Mouse (Mus musculus): Measurements from ENCODE around the gene Acsf3.
A peak's percentile ranks its signal among the peaks of the same experiment; 100 is the strongest.

Gene Acsf3

DNA sequence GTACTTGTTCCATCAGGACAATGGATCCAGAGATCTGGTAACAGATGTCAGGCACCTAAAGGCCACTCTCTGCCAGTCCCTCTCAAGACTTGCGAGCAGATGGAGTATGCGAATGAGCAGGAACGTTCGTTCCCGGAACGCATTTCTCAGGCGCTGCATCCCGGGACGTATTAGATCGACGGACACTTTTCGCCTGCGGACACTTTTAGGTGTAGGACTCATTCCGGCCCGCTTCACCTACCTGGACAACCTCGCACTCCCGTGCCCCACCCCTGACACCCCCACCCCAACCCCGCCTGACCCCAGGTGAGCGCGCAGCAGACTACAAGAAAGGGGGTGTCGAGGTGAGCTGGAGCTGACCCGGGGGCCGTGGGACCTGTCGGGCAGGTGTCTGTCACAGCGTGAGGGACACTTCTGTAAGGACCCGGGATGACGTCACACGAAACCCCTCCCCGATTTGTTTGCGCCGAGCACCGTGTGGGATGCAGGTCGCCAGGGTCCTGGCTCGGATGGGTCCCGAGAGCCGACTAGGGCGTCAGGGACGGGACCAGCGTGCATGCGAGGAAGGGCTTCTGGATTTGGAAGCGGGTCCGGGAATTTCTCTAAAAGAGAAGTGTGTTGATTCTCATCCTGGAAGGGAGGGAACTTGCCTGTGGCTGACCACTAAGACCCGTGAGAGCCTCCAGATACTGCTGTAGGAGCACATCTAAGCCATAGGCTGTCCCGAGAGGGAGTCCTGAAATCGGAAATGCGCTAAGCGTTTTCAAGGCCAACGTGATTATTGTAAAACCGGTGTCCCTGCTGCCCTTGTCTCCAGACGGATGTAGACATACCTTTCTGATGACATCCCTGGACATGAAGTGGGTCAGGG is at the start of gene Acsf3:
Acsf3 (plus strand) TSS at position 202 of the 871 bp plus-strand sequence.
- DNase-seq (ENCODE audit: low spot score): peak; percentile 65

DNA sequence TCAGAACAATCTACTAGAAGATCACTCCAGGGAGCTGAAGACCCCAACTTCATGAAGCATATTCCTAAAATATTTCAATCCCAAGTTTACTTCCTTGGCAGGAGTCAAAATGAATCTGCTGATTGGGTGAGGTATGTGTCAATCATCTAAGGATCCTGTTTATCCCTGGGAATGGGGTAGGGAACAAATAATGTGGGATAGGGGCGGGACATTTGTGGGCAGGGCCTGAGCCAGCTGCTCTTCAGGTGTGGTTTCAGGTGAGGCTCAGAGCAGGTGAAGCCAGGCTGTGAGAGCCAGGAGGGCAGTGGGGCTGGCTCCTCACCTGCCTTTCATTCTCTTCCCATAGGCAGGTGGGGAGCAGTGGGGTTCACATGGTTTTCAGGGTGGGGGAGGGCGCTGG is 48.5 kb upstream of the Acsf3 start:
- DNase-seq (ENCODE audit: low spot score): no peak

DNA sequence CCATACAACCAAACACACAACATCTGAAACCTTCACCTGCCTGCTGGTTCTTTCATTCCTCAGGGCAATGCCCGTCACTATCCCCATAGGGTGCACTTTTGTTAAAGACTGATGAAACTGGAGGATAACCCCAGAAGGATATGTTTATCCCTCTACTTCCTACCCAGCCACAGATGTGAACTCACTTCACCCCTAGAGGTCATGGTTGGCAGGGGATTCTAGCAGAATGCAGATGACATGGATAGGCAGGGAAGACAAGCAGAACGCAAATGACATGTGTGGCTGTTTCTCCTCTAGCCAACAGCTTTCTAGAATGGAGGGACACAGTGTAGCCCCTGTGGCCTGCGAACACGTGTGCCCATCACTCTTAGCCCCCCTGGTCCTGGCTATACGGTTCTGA is 47.9 kb upstream of the Acsf3 start:
- DNase-seq (ENCODE audit: low spot score): no peak

DNA sequence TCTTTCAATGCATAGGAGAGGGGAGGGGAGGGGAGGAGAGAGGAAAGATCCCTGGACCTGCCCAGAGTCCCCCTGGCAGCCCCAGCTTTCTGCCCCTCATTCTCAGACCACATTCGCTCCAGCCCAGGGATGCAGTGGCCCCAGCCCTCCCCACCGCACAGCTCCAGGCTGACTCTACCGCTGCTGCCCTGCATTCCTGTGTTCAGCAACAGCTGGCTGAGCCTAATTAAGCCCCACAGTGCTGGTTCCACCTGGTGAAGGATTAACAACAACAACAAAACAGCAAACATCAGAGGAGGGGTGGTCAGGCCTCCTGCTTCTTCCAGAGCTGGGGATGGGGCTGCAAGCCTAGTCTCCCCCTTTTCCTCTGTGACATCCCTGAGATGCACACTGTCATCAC is 46.7 kb upstream of the Acsf3 start:
- DNase-seq (ENCODE audit: low spot score): no peak

DNA sequence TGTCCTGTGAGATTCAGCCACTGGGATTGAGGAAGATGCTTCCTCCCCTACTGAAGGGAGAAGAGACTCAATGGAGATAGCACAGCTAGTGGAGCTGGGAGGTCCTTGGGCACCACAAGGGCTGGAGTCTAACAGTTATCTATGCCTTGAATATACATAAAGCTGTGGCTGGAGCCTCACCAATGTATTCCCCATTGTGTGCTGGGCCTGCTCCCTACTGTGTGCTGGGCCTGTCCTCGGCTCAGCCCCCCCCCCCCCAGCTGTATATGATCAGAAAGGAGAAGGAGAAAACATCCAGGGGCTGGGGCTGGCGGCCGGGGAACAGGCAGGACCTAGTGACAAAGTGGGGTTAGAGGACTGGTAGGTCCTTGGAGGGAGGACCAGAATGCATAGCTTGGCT is 40.2 kb upstream of the Acsf3 start:
- DNase-seq (ENCODE audit: low spot score): no peak

DNA sequence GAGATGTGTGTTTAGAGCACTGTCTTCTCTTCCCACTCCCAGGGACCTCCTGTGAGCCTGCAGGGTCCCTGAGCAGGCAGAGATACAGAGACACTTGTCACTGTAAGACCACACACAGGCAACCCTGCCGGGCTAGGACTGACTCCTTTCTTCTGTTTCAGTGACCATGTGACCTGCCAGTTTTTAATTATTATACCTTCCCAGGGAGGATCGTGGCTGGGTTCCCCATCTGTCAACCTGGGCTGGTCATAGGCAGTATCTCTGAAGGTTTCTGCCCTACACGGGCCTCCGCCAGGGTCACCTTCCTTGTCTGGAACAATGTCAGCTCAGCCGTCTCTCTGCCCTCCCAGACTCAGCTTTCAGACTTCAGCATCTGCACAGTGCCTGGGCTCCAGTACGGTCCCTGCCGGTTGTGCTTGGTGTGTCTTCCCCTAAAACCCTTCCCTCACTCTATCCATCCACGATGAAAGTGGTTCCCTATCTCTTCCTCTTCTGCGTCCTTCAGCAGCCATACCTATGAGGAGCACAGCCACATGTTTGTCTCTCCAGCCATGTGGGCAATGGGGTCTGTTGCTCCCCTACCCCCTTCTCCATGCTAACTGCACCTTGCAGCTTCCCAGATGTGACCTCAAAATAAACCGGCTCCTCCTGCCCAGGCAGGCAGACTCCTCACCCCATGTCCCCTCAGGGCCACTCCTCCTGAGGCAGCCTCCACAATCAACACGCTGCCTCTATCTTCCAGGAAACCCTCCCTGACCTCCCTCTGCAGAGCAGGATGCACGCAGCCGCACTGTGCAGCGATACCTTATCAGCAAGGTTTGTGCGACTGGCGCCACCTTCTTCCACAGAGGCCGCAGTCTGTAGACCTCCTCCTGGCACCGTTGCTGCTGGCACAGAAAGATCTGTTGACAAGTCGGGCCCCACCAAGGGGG is 39.5 kb upstream of the Acsf3 start:
- no peak for DNase-seq (ENCODE audit: low spot score)

DNA sequence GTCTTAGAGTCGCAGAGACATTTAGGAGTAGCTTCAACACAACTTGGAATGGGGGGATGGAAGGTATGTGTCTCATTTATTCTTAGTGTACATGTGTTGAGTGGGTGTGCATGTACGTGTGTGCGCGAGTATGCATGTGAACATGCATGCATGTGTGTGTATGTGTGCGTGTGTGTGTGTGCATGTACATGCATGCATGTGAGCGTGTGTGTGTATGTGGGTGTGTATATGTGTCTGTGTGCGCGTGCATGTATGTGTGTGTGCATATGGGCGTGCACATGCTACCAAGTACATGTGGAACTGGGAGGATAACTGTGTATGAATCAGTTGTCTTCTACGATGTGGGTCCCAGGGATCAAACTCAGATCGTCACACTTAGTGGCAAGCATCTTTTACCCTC is 38.7 kb upstream of the Acsf3 start:
- DNase-seq (ENCODE audit: low spot score): no peak

DNA sequence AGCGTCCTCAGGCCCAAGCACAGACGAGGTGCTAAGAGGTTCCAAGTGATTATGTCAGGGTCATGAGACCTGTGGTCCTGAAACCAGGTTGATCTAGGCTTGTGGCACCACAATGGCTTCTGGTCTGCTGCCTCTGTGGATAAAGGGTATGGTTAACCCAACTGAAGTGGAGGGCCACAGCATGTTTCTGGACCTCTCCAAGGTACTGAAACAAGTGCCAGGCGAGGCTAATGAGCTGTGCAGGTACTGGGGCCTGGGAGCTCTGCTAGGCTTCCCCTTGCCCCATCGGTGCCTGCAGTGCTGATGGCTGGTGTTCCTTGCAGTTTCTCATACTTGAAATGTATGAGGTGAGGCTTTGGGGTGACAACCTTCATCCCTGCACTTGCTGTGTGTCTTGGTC is 38.2 kb upstream of the Acsf3 start:
- DNase-seq (ENCODE audit: low spot score): no peak

DNA sequence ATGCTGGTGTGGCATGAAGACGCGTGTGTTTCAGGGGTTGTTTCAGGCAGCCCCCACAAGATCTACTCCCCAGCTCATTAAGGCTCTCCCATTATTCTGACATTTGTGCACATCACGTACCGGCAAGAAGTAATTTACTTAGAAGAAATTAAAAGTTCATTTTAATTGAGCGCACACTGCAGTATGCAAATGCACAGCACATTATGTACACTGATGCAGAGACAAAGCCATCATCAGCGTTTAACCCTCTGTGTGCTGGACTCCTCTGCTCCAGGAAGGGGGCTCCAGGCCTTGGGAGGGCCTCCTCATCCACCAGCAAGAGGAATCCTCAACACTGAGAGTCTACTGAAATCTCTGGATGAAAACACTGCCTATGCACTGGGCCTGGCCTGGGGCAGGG is 37.4 kb upstream of the Acsf3 start:
- DNase-seq (ENCODE audit: low spot score): no peak

DNA sequence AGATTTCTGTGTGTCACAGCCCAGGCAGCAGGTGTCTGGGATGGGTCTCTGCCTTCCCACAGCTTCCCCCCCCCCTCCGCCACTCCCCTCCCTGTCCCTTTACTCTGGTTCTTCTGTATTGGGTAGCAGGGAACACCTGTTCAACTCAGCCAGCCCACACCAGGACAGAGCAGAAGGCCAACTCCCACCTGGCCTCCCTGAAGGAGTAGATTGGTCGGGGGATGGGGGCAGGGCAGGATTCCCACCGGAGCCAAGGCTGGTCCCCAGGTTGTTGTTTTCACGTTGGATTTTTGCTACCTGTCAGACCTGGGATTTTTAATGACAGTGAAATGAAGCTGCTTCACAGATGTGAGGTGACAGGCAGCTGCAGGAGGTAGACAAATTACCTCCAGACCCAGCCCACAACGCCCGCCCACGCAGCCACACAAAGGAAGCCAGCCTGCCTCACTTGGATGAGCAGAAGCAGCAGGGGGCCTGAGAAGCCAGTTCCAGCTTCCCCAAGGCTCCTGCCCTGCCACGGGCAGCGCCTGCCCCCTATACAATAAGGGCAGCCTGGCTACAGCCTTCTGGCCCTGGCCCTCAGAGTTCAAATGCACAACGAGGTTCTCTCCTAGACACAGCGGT is 36.1 kb upstream of the Acsf3 start:
- no peak for DNase-seq (ENCODE audit: low spot score)

DNA sequence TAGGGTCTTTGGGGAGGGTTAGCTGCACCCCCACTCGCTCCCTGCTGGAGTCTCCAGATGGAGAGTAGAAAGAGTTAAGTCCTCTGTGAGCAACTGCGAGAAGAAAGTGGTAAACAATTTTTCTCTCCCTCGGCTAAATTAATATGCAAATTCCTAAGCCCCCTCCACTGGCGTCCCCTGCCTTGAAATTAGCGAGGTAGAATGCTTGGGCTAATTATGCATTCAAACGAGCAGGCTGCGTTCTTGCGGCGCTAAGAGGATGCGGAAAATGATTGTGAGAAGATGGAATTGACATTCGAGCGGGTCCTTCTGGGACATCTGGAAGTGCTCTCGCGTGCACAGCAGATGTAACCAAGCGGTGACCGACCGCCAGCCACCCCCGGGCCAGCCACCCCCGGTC is 32.8 kb upstream of the Acsf3 start:
- DNase-seq (ENCODE audit: low spot score): no peak

DNA sequence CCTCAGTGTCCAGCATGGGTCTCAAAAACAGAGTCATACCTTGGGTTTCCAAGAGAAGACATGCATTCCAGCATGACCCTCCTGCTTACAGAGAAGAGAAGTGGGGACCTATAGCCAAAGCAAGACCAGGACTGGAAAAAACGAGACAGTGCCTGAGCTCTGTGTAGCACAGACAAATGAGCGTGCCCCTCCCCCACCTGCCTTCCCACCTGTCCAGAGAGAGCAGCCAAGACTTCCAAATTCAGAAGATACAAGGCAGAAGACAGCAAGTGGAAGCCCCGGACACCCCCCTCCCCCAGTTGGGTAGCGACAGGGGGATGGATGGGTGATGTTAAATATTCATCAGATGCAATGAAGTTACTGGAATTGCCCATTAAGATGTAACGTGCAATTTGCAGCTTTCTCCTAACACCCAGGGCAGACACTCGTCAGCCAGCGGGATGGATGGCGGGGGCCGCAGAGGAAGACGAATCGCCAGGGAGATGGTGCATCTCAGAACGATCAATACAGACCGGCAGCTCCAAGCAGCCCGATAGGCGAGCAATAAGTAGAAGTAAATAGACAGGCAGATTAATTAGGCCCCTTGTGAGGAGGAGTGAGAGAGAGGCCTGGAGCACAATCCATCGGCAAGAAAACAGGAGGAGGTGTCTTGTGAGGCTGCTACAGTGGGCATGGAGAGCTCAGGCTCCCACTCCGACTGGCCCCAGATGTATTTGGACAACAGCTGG is 30.1 kb upstream of the Acsf3 start:
- no peak for DNase-seq (ENCODE audit: low spot score)

DNA sequence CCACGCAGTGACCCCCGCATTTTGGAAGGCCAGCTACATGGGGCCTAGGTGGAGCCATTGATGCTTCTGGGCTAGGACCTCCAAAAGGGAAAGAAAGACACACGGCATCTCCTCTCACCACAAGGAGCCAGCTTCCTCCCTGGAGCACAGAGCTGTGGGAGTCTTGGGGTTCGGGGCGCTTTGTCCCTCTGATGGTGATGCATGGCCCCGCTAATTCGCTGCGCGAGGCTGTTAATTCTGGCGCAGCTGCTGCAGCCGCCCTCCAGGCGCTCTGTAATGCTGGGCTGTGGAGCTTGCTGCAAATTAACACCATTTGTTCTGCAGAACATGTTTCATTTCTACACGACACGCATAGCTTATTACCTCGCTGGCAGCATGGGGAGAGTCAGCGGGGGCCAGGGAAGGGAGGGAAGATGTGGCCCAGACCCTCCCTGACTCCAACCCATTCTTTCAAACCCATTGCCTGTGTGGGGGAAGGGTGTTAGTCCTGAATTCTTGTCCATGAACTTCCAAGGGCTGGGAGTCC is 29.5 kb upstream of the Acsf3 start:
- DNase-seq (ENCODE audit: low spot score): no peak

DNA sequence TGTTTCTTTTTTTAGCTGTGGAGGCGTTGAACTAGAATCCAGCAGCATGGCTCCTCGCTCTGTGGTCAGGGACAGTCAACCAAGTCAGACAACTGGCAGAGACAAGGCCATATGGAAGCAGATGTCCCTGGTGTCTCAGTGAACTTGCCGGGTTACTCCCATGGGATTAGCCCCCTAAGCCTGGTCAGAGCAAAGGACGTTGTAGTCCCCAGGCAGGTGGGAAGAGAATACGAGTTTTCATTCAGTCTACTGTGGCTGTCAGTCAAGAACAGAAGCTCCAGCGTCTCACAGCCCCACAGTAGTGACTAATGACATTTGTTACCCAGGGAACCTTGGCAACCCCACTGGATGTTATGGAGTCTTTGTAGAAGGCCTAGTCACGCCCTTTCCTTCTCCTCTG is 28.8 kb upstream of the Acsf3 start:
- DNase-seq (ENCODE audit: low spot score): no peak

DNA sequence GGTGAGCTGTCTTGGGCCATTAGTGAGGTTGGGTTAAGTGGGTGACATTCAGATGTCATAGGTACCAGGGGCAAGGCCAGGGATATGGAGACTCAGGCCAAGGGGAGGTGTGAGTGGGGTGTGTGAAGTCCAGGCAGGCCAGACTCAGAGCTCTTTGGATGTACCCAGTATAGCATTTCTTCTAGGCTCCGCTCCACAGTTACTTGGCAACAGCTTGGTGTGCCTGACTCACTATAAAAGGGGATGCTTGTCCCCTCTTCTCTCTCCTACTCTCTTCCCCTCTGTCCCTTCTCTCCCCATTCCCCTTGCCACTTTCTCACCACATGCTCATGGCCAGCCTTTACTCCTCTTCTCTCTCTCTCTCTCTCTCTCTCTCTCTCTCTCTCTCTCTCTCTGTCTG is 27.5 kb upstream of the Acsf3 start:
- no peak for DNase-seq (ENCODE audit: low spot score)

DNA sequence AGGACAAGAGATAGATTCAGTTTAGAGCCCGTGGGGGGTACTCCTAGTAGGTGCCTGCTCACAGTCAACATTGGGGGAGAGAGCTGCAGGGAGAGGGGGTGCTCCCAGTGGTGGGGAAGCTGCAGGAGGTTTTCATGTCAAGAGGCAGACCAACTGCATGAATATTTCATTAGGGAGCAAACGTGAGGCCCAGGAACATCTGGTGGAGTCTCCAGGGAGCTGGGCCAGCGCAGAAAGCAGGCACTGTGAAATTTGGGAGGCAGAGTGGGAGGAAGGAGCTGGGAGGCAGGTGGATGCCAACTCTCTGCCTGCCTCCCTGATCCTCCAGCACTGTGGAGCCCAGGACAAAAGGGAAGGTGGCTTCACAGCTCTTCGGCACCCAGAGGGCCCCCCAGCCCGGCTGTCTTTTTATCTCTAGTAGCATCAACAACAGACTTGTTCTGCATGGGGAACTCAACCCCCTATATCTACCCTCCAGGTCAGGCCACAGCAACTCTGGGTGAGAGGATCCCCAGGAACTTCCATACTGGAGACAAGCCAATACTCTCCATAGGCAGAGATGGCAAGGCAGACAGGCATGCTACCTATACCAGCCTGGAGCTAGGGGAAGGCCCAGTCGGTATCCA is 25.8 kb upstream of the Acsf3 start:
- no peak for DNase-seq (ENCODE audit: low spot score)

DNA sequence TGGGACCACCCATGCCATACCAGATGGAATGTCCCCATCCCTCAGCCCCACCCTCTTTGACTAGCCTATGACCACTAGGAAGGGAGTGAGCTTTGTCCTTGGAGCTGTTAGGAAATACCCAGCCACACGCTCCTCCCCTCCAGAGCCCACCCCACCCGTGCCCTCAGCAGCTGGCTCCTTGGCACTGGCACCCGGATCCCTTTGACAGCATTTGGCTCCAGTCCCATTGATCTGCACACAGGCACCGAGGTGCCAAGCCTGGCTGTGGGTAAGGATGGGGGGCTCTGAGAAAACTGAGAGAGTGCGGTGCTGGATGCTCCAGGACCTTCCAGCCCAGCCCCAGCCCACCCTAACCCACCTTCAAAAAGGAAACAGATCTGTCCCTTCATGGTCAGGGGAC is 23.9 kb upstream of the Acsf3 start:
- DNase-seq (ENCODE audit: low spot score): no peak

DNA sequence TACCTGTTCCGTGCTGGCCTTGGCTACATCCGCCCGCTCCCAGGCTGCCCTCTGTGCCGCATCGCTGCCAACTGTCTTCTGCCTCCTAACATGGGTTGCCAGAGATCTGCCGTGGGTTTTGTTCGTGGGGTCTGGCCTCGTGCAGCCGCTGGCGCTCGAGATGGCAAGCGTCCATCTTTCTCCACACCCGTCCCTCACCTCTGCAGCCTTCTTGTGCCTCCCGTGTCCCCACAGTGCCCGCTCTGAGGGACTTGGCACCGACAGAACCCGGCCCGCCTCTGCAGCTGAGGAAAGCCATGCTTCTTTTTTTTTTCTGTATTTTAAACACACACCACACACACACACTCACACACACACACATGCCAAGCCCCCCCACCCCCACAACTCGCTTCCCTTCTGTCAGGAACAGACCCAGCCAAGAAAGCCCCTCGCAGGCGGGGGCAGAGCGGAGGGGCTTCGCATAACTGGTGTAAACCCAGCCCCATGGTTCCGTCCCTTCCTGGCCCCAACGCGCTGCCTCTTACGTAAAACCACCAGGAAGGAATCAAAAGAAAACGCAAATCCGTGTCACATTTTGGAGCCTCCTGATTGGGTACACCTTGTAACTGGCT is 23.1 kb upstream of the Acsf3 start:
- no peak for DNase-seq (ENCODE audit: low spot score)

DNA sequence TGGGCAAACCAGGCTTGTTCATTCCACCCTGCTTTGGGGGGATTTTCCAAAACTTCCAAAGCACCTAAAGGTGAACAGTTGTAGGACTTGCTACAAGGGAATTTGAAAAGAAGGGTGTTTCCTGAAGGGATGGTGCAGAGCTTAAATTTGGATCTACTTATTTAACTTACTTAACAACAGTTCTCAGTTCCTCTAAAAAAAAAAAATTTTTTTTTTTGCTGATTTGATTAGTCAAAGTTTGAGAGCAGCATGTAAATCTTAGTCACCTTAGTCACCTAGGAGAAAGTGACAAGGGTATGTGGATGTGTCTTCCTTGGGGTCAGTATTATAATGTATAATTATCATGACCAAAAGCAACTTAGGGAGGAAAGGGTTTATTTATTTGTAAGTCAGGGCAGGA is 16.7 kb upstream of the Acsf3 start:
- no peak for DNase-seq (ENCODE audit: low spot score)

DNA sequence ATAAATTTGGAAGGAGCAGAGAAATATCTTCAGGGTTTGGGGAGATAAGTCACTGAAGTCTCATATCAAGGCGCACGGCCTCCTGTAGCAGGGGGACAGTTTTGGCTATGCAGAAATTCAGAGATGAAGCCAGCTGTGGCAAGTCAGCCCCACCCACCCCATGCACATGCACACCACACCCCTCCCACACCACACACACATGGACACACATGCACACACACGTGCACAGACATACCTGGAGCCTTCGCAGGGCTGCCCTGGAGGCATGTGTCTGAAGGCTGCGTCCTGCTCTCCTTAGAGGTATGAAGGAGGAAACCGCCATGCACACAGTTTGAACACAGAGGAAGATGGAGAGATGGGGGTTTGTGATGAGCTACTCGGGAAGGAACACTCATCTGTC is 15.2 kb upstream of the Acsf3 start:
- DNase-seq (ENCODE audit: low spot score): no peak

DNA sequence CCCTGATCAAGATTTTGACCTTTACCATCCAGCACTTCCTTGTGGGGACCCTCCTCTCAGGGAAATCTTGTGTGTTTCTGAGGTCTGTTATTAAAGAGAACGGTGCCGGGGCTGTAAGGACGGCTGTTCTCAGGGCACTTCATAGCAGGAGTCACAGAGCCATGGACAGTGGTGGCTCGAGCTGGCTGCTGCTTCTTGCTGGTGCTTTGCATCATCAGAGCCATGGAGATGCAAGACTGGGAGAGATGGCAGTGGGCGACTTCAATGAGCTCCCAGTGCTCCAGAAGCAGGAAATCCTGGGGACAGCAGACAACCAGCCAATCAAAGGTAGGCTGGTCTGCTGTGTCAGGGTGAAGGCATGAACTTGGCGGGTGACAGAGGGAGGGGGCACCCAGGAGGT is 14.2 kb upstream of the Acsf3 start:
- DNase-seq (ENCODE audit: low spot score): no peak
